Mouse (Mus musculus) ovary, postnatal 10 days (tissue): ENCODE measurements at regions not wholly inside any gene's neighbourhood (a gene's known extent, or its start where the extent isn't known, plus 50 kb on each side); places are given as distances from the start of the nearest gene placed in this dataset.

Source experiments
- DNase-seq: peaks from one replicate; pipeline ENCODE4 v3.0.0; 2022; ENCODE audit warnings: low spot score

- no peak for DNase-seq
These were observed 726.8 kb downstream of the Bcl11a start for GRCm38 (mm10) chr11:24804623-24805023.

DNA sequence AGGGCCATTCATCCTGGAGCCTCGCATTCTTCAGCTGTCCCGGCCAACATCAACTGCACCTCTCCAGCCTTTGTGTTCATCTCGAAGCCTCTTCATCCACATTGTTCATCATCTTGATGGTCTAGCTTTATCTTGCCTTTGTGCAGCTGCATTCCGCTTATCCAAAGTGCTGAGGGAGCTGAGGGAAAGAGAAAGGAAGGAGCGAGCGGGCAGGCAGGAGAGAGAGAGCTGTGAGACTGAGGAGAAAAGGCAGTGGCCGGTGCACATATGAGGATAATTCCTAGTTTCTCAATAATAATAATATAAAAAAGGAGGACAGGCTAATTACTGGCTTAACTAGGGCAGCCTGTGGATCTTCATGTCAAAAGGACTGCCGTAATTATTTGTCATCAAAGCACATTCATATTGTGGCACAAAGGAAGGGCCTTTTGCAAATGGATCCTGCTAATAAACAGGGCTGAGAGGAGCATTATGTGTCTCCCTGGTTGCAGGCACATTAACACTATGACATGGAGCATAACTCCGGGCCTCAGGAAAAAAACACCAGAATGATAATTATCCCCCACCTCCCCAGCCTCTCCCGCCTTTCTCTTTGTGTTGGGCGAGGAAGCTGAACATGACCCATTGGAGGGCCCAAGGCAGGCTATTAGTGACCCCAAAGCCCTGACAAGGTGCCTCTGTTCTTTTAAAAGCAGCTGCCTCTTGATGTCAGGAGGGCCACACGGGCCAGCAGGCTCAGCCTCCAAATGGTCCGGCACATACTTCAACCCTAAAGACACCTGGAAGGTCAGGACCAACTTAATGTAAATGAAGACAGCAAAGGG is 751.9 kb downstream of the Bcl11a start:
- no peak for DNase-seq

- no peak for DNase-seq
These were observed 752.6 kb downstream of the Bcl11a start for GRCm38 (mm10) chr11:24830484-24830883.

DNA sequence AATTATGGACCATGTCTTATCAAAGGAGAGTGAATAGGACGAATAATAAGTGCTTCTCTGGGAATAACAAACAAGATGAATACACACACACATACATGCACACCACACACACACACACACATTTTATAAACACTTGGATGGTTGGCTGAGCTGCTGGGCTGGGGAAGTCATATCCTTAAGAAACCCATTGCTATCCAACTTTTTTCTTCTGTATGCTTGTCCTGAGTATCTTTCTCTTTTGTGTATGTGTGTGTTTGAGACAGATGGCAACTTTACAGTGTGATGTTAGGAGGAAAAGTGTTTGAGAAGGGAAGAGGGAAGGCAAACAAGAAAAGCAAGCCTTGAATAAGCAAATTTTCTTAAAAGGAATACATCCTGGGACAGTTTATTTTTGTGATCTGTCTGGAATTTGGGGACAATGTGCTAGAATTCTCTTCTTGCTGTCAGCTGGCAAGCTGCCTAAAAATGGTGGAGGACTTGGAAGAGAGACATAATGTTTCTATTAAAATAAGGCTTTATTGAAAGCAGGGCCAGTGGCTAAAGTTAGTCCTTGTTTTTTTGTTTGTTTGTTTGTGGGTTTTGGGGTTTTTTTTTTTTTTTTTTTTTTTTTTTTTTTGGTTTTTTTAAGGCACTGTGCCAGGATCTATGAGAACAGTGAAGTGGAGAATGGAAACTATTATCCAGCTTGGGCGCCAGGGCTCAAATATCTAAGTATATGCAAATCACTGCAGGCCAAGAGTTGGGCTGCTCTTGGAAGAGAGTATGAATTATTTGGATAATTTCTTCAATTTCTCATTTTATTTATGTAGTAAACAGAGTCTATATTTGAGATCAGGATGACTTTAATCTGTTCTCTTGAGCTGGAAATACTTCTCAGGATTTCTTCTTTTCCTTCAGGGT is 766.2 kb downstream of the Bcl11a start:
- DNase-seq = no peak

DNA sequence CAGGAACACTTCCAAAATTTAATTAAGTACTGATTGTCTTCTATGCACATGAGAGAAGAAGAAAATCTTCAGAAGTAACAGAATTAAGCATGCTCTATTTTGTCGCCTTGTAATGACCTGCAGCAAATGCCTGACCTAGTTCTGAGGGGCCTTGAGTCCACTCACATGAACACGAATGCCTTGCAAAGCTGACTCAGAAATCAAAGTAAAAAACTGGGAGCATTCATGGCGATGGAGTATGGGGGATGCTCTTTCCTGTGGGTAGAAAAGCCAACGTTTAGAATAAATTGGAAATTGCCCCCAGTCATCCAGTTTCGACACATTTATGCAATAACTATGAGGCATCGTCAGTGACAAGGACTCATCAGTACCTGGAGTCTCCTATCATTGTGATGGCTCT is 779.1 kb downstream of the Bcl11a start:
- no peak for DNase-seq

DNA sequence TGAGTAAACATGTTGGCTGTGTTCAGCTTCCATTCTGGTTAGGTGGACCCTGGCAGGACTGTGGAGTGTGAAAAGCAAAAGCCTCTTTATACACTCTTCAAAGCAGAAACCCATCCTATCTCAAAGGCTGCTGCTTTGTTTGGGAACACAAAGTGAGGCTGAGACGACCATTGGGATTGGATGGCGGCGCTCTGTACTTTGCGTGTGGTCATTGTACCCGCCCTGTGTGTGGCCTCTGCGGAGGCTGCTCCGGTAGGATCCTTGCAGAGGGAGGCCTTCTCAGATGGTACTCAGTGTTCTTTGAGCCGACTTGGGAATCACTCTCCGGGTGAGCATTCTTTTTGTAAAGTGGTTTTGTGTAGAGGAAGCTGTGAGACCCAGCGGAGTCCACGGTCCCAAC is 786.8 kb downstream of the Bcl11a start:
- DNase-seq = no peak

DNA sequence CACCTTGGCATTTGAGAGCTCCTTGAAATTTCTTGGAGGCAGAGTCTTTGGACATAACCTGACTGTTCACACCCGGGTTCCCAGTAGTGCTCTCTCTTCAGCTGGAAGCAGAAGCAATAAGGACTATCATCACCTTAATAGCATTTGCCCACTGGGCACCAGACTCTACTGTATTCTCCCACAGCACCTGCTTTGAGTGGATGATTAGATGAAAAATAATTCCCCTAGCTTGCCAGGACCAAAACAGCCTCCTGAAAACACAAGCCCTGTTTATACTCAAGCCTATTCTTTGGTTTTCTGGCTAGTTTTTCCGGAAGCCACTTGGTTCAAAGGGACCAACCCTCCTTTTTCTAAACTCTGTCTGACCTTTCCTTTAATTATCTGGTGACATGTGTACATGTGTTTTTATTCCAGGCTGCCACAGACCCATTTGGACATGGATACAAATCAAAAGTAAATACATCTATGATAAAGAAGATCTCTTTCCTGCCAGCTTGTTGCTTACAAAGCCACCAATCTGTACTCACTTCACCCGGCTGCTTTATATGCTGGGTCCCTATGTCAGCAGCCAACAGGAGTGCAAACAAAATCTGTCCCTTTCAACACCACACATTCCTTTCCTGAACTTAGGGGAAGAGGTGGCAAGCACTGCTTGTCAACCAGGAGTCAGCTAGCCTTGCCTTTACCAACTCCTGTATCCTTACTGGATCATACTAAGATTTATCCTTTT is 787.4 kb downstream of the Bcl11a start:
- no peak for DNase-seq
